Mouse (Mus musculus) intestine, embryonic 15.5 days (tissue): ENCODE results near the gene Sprr2i. TPM values are rescaled to one million over a fixed set of nuclear protein-coding genes. Genes with fewer than 3 reads are reported as not detected.

Experiments
- polyA plus RNA-seq: library from polyadenylated mRNA; unstranded; fragments of >200 nt; fragmentation: Nextera tagmentation; extraction: Ambion mirVana; gene quantifications from 2 replicates; pipeline ENCODE4 v1.2.1, GENCODE M21; 2015

The Sprr2i gene
- polyA plus RNA-seq, 1 experiment from 2014 or later, result not detected

Other genes with a start within 250 kb of the Sprr2i start
- 2.0 and 2.5 TPM in 2 replicates for gene Sprr2a1, start 192.2 kb upstream of the Sprr2i start, polyA plus RNA-seq
- gene Sprr2a2, start 192.1 kb upstream of the Sprr2i start, polyA plus RNA-seq, result 82.8 and 107 TPM in 2 replicates
- 10.6 and 12.8 TPM in 2 replicates for gene Sprr2a3, start 122.6 kb upstream of the Sprr2i start, polyA plus RNA-seq
- not detected in 2 replicates for gene Sprr2b, start 91.4 kb upstream of the Sprr2i start, polyA plus RNA-seq
- gene Sprr2d, start 68.9 kb upstream of the Sprr2i start, polyA plus RNA-seq, result not detected in 2 replicates
- gene Sprr2e, start 55.8 kb upstream of the Sprr2i start, polyA plus RNA-seq, result not detected in 2 replicates
- gene Sprr2f, start 42.8 kb upstream of the Sprr2i start, polyA plus RNA-seq, result not detected in 2 replicates
- gene Sprr2h, start 22.3 kb upstream of the Sprr2i start, polyA plus RNA-seq, result not detected in 2 replicates
- not detected in 2 replicates for gene Sprr2j-ps, start 10.1 kb downstream of the Sprr2i start, polyA plus RNA-seq
- 7.7 and 9.0 TPM in 2 replicates for gene Gm9774, start 21.4 kb downstream of the Sprr2i start, polyA plus RNA-seq
- gene Sprr2k, start 24.6 kb downstream of the Sprr2i start, polyA plus RNA-seq, result not detected in 2 replicates
- 0.18 TPM in 1 of 2 replicates, not detected in the other for gene Sprr1b, start 30.8 kb downstream of the Sprr2i start, polyA plus RNA-seq
- gene Sprr3, start 50.7 kb downstream of the Sprr2i start, polyA plus RNA-seq, result not detected in 2 replicates
- 1.1 and 1.2 TPM in 2 replicates for gene Sprr1a, start 77.9 kb downstream of the Sprr2i start, polyA plus RNA-seq
- not detected in 2 replicates for gene Sprr4, start 92.5 kb downstream of the Sprr2i start, polyA plus RNA-seq
- not detected in 2 replicates for gene 2310046K23Rik, start 126.5 kb downstream of the Sprr2i start, polyA plus RNA-seq
- 0.09 TPM in 1 of 2 replicates, not detected in the other for gene Ivl, start 165.7 kb downstream of the Sprr2i start, polyA plus RNA-seq
- 3.4 and 5.3 TPM in 2 replicates for gene Smcp, start 181.0 kb downstream of the Sprr2i start, polyA plus RNA-seq
- not detected in 2 replicates for gene 2210017I01Rik, start 199.5 kb downstream of the Sprr2i start, polyA plus RNA-seq
- gene Lce6a, start 213.7 kb downstream of the Sprr2i start, polyA plus RNA-seq, result not detected in 2 replicates
- not detected in 2 replicates for gene Lce1a1, start 240.3 kb downstream of the Sprr2i start, polyA plus RNA-seq
- gene Lce1b, start 248.9 kb downstream of the Sprr2i start, polyA plus RNA-seq, result not detected in 2 replicates